Mouse (Mus musculus): Measurements from ENCODE around the gene Pde4d.
A peak's percentile ranks its signal among the peaks of the same experiment; 100 is the strongest.

Pde4d gene

DNA sequence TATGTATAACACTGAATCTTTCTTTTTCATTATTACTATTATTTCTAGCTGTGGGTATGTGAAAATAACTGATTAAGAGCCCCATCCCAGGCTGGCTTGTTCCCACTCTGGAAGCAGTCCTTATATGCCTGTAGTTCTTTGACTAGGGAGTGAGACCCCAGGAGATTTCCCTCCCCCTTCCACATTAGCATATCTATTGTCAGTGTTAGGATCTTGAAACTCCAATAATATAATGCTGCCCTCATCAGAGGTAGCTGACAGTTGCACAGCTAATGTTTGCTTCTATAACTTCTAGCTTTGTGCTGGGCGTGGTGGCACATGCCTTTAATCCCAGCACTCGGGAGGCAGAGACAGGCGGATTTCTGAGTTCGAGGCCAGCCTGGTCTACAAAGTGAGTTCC, 1178.9 kb downstream of the Pde4d start:
- no peak for DNase-seq (ENCODE audit: low spot score)

GRCm38 (mm10) chr13:109629216-109629615, 1179.5 kb downstream of the Pde4d start:
- DNase-seq (ENCODE audit: low spot score) = no peak

DNA sequence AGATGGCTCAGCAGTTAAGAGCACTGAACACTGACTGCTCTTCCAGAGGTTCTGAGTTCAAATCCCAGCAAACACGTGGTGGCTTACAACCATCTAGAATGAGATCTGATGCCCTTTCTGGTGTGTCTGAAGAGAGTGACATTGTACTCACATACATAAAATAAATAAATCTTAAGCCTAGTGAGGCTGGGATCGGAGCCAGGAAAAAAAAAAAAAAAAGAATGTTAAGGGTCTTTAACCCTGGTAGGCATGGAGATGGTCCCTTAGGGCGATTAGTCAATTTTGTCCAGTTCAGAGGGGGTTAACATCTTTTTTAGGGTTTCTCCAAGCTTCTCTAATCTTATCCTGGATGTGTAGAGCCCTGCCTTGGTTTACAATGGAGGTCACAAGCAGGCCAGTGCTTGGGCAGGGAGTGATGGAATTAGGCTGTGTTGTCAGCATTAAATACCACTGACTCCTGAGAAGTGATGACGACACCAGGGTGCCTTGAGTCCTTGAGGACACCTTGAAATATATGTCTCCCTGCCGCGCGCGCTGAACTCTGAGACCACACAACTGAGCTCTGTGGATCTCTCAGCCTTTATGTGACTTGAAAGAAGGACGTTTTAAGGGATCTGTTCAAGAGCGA, 1181.8 kb downstream of the Pde4d start:
- no peak for DNase-seq (ENCODE audit: low spot score)

DNA sequence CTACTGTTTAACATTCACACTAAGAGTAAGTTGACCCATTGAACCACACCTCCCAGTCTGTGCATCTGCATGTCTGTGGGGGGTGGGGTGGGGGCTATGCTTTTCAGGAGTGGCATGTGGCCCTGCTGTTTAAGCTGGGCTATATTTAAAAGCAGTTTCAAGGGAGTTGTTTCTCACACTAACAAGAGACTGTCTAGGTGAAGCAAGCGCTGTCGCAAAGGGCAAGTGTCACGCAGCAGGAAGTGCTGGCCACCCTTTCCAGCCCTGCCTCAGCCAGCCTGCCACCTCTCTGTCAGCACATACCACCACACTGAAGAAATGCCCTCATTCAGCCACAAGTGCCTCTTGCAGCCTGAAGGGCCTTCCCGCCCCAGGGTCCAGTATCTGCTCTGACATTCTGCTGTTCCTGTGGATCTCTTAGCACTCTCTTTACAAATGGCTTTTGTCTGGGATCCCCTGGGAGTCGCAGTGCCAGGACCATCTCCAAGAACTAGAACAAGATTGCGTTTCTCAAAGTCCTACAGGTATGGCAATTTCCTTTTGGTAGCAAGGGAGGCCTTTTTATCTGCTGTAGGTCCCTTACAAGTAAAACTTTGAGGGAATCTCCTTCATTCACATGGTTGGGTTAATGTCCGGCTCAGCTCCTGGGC, 1182.8 kb downstream of the Pde4d start:
- no peak for DNase-seq (ENCODE audit: low spot score)

DNA sequence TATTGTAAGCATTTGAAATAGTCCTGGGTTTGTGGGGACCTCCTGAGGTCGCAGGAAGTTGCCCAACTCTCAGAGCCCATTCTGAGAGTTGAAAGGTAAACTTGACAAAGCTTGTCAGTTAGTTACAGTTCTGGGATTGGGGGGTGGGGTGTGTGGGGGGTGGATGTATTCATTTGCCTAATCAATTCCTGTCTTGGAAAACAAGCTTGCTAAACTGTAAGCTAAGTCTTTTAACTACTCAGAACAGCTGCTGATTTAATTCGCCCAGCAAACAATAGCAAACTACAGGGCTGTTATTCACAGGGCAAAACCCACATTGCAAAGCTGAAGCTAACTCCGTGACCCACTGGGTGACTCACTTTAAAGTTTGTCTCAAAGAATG, 1183.3 kb downstream of the Pde4d start:
- DNase-seq (ENCODE audit: low spot score) = no peak

DNA sequence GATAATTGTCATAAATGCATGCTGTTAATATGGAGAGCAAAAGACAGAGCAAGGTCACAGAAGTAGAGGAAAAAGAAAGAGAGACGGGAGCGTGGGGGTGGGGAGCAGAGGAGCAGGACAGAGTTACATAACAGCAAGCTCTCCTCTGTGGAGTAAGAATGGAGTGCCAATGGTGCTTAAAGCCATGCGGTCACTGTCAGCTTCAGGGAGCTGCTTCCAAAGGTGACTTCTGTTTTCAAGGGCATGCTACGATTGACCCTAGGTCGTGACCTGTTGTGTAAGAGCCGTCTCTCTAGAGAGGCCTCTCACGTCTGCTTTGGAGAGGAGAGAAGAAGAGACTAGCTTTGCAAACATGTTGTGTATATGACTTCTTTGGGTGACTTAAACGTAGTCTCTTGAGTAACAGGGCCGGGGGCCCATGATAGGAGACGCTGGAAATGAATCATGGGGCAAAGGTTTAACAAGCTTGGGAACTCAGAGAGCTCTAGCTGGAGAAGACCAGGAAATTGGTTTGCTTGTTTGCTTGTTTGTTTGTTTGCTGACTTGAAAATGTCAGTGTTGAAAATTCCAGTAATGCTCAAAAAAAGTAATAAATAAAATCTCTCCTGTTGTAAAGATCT, 1186.3 kb downstream of the Pde4d start:
- DNase-seq (ENCODE audit: low spot score) = no peak

DNA sequence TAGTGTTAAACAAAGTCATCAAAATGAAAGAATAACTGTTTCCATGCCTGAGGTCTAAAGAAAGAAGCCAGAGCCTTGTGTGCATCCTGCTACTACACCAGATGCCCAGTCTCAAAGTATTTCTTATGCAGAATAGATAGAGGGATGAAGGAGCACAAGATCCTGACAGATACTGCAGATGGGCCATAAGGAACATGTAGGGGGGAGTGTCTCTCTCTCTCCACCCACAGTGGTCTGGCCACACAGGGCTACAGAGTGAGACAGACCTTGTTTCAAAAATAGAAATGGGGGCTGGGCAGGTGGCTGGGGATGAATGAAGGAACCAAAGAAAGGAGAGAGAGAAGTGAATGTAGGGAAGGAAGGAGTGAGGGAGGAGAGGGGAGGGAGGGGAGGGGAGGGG, 1188.5 kb downstream of the Pde4d start:
- no peak for DNase-seq (ENCODE audit: low spot score)

- DNase-seq (ENCODE audit: low spot score) = no peak
These were observed 1189.5 kb downstream of the Pde4d start for GRCm38 (mm10) chr13:109639286-109639685.

GRCm38 (mm10) chr13:109641562-109641961, 1191.8 kb downstream of the Pde4d start:
- no peak for DNase-seq (ENCODE audit: low spot score)

GRCm38 (mm10) chr13:109643419-109643818, 1193.7 kb downstream of the Pde4d start:
- no peak for DNase-seq (ENCODE audit: low spot score)

GRCm38 (mm10) chr13:109644086-109644485, 1194.3 kb downstream of the Pde4d start:
- no peak for DNase-seq (ENCODE audit: low spot score)

- no peak for DNase-seq (ENCODE audit: low spot score)
These were observed 1195.6 kb downstream of the Pde4d start for GRCm38 (mm10) chr13:109645284-109645909.

GRCm38 (mm10) chr13:109645910-109646284, 1196.1 kb downstream of the Pde4d start:
- no peak for DNase-seq (ENCODE audit: low spot score)

- DNase-seq (ENCODE audit: low spot score) = no peak
These were observed 1197.0 kb downstream of the Pde4d start for GRCm38 (mm10) chr13:109646597-109647232.

GRCm38 (mm10) chr13:109647479-109648199, 1197.9 kb downstream of the Pde4d start:
- DNase-seq (ENCODE audit: low spot score) = no peak

DNA sequence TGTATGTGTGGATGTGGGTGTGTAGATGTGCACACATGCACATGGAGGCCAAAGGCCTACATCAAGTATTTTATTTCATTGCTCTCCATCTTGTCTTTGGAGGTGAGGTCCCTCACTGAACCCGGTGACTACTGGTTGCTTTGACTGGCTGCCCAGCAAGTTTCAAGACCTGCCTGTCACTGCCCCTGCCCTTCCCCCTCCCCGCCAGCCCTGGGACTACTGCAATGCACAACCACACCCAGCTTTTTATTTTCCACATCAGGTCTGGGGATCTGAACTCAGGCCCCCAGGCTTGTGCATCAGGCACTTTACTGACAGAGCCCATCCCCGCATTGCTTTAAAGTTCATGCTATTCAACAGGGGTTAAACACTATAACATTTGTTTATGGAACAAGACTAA, 1198.6 kb downstream of the Pde4d start:
- DNase-seq (ENCODE audit: low spot score) = no peak

DNA sequence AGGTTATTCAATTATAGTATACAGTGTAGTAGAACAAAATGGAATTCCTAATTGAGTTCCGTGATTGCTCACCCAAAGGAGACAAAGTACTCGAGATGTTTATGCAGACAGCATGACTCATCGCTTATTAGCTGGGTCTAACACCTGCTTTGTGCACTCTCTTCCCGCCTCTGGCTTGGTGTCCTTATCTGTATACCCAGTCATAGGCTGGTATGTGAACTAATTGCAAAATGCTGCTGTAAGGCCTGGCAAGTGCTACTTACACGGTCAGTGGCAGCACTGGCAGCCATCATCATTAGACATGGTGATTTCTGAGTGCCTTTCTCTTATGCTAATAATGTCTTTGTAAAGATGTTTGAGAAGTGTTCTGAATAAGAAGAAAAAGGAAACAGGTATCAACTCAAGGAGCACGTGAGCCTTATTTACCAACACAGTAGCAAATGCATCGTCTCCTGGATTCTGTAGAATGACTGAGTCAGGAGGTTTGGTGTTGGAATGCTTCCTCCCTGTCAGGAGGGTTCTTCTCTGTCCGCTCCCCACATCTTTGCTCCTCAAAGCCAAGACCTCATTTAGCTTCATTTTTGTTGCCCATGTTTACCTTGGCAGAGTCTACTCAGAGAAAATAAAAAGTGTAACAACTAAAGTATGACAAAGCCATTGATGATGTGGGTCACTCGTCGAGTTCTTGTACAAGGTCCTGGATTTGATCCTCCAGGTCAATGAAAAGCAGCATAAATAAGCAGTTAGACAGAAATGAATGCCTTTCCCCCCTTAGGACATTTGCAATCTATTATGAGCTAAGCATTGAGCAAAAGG, 1202.2 kb downstream of the Pde4d start:
- no peak for DNase-seq (ENCODE audit: low spot score)

- DNase-seq (ENCODE audit: low spot score) = no peak
These were observed 1202.9 kb downstream of the Pde4d start for GRCm38 (mm10) chr13:109652631-109653030.

DNA sequence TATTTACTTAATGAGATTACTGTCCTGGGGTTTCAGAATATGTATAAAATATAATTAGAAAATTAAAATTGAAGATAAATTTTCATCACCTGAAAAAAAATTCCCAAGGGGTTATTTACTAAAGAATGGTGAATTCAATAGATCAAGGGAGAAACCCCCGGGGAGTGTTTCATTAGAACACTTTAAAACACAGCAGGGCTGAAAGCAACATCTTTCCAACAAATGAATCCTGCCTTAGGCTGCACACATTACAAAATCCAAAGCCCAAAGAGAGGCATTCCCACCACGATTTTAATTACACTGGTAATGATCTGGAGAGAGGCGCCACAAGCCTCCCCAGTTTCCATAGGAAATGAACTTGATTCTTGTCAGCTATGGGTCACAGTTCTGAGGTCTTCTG, 1205.6 kb downstream of the Pde4d start:
- DNase-seq (ENCODE audit: low spot score) = no peak

GRCm38 (mm10) chr13:109659103-109659502, 1209.4 kb downstream of the Pde4d start:
- peak; percentile 26 for DNase-seq (ENCODE audit: low spot score)

- DNase-seq (ENCODE audit: low spot score) = no peak
These were observed 1211.6 kb downstream of the Pde4d start for GRCm38 (mm10) chr13:109661345-109661744.

All from urinary bladder, postnatal 14 days (tissue).